Mouse (Mus musculus) adipose tissue, adult 10 weeks (tissue): ENCODE measurements around the gene Ear6. TPM values are rescaled to one million over a fixed set of nuclear protein-coding genes. Genes with fewer than 3 reads are reported as not detected.

Source experiments
- polyA plus RNA-seq: library from polyadenylated mRNA; stranded (reverse); fragments of 350-450 nt; fragmentation: Illumina TruSeq; extraction: RNeasy Lipid Tissue Mini Kit (QIAGEN cat#74804); gene quantifications from one replicate; pipeline ENCODE4 v1.2.3, GENCODE M21; 2014; ENCODE audit warnings: low read depth, low replicate concordance

The Ear6 gene
- not detected for polyA plus RNA-seq

DNA sequence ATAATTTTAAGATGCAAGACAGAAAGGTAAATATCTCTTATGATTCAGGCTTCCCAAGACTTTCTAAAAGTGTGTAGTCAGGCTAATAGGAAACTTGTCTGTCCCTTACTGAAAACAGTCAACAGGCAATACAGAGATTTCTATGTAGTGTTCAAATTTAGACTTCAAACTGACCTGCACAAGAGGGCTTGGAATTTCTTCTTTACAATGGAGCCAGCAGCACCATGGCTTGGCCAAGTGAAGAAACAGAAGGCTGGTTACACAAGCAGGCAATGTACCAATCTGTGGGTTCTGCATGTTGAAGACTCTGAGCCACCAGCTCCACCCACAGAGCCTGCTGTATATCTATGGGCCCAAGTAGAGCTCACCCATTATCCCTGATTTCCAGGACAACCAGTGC is at the start of gene Ear6:
TSS of gene Ear6 (plus strand) at position 301 of the 400 bp plus-strand sequence.

GRCm38 (mm10) chr14:51884598-51885331 is 31.3 kb downstream of the Ear6 start, which contains the start of gene Mettl17:
Mettl17 (plus strand) TSS chr14:51884842.

DNA sequence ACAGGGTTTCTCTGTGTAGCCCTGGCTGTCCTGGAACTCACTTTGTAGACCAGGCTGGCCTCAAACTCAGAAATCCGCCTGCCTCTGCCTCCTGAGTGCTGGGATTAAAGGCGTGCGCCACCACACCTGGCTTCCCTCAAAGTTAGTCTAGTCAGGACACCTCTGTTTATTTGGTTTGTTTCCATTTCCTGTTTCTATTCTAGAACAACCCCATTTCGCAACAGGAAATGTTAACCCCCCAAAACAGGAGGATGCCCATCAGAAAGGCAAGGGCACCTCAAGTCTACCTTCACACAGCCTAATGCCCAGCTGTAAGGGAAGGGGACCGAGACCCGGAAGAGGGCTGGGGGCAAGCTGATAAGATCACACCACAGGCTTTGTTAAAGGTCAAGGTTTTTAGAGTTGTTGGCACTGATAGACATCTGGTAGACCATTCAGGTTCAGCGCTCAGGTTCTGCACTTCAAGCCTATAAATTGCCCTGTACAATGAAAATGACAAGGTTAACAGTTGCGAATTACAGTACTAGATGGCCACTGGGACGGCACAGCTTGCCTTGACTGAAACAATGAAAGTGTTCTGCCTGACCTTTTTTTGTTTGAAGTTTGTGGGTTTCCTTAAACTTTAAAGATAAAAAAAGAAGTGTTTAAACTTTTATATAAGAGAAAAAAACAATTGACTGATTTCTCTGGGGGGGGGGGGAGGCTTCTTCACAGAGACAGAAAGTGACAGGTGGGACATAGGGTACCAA is 38.9 kb downstream of the Ear6 start, which contains the start of gene Slc39a2:
TSS of gene Slc39a2 (plus strand) at position 699 of the 749 bp plus-strand sequence.

Other genes with a start within 250 kb of the Ear6 start
- not detected for gene Gm17078, start 242.4 kb upstream of the Ear6 start, polyA plus RNA-seq
- gene Gm4181, start 218.0 kb upstream of the Ear6 start, polyA plus RNA-seq = 1.1 TPM
- not detected for gene Gm17079, start 158.2 kb upstream of the Ear6 start, polyA plus RNA-seq
- 1.1 TPM for gene Gm5800, start 136.5 kb upstream of the Ear6 start, polyA plus RNA-seq
- gene Ang4, start 80.1 kb upstream of the Ear6 start, polyA plus RNA-seq = not detected
- gene AY358078, start 53.7 kb upstream of the Ear6 start, polyA plus RNA-seq = not detected
- gene Mettl17, start 31.1 kb downstream of the Ear6 start, polyA plus RNA-seq = 20.3 TPM
- 0.77 TPM for gene Slc39a2, start 39.2 kb downstream of the Ear6 start, polyA plus RNA-seq
- 209 TPM for gene Ndrg2, start 60.5 kb downstream of the Ear6 start, polyA plus RNA-seq
- gene Tppp2, start 64.7 kb downstream of the Ear6 start, polyA plus RNA-seq = 21.8 TPM
- 287 TPM for gene Rnase13, start 69.1 kb downstream of the Ear6 start, polyA plus RNA-seq
- 99.4 TPM for gene Arhgef40, start 131.0 kb downstream of the Ear6 start, polyA plus RNA-seq
- gene Tmem253, start 162.0 kb downstream of the Ear6 start, polyA plus RNA-seq = 0.73 TPM
- gene Zfp219, start 167.0 kb downstream of the Ear6 start, polyA plus RNA-seq = 41.8 TPM
- gene Olfr221, start 188.8 kb downstream of the Ear6 start, polyA plus RNA-seq = not detected